Mouse (Mus musculus) layer of hippocampus, adult 8-10 months (tissue): Measurements from ENCODE around the gene Dnah1. TPM values are rescaled to one million over a fixed set of nuclear protein-coding genes. Genes with fewer than 3 reads are reported as not detected.
A peak's percentile ranks its signal among the peaks of the same experiment; 100 is the strongest.

Experiments used
- DNase-seq, 2 experiments: peaks; one replicate each; pipeline ENCODE4 v3.0.0; 2022; ENCODE audit warnings: low spot score in 2 of 2
- total RNA-seq, 4 experiments: library from RNA; stranded (reverse); gene quantifications; 2 replicates each; pipeline ENCODE4 v1.2.4; 2022

The Dnah1 gene
- total RNA-seq, 4 experiments from 2014 or later: 4.4 to 6.4 (median 5.9) TPM

- no peak for DNase-seq
Measured at GRCm38 (mm10) chr14:31317754-31318153, 5.9 kb downstream of the Dnah1 start.

GRCm38 (mm10) chr14:31316613-31317012 lies 7.1 kb downstream of the Dnah1 start:
- DNase-seq: no peak

GRCm38 (mm10) chr14:31313192-31313591 lies 10.5 kb downstream of the Dnah1 start:
- DNase-seq: no peak

GRCm38 (mm10) chr14:31285728-31286127 lies 38.0 kb downstream of the Dnah1 start:
- no peak for DNase-seq

- DNase-seq: peak; percentile 59 to 86
Measured at GRCm38 (mm10) chr14:31272164-31272563, 51.5 kb downstream of the Dnah1 start.

GRCm38 (mm10) chr14:31271121-31271520 lies 52.6 kb downstream of the Dnah1 start:
- no peak for DNase-seq

GRCm38 (mm10) chr14:31269456-31270100 lies 54.1 kb downstream of the Dnah1 start:
- DNase-seq: peak; percentile 41 to 52

GRCm38 (mm10) chr14:31268301-31269001 lies 55.2 kb downstream of the Dnah1 start:
- DNase-seq: peak; percentile 71 to 83

- no peak for DNase-seq
Measured at GRCm38 (mm10) chr14:31267649-31268048, 56.0 kb downstream of the Dnah1 start.

- no peak for DNase-seq
Measured at GRCm38 (mm10) chr14:31260932-31261331, 62.8 kb downstream of the Dnah1 start.

- no peak for DNase-seq
Measured at GRCm38 (mm10) chr14:31260374-31260773, 63.3 kb downstream of the Dnah1 start.

GRCm38 (mm10) chr14:31258476-31259050 lies 65.1 kb downstream of the Dnah1 start:
- DNase-seq: no peak

- DNase-seq: no peak
Measured at GRCm38 (mm10) chr14:31252091-31252490, 71.6 kb downstream of the Dnah1 start.

- DNase-seq: no peak
Measured at GRCm38 (mm10) chr14:31251626-31252025, 72.1 kb downstream of the Dnah1 start.

- peak; percentile 92 to 94 for DNase-seq
Measured at GRCm38 (mm10) chr14:31251084-31251604, 72.6 kb downstream of the Dnah1 start, which contains the start of the genes Phf7 and Bap1. TSS of gene Phf7 (minus strand) at chr14:31251317. TSS of gene Bap1 (plus strand) at chr14:31251450.

- no peak for DNase-seq
Measured at GRCm38 (mm10) chr14:31250222-31251083, 73.2 kb downstream of the Dnah1 start.

- no peak for DNase-seq
Measured at GRCm38 (mm10) chr14:31248396-31248795, 75.3 kb downstream of the Dnah1 start.

GRCm38 (mm10) chr14:31245946-31246345 lies 77.8 kb downstream of the Dnah1 start:
- DNase-seq: no peak

GRCm38 (mm10) chr14:31244777-31245176 lies 78.9 kb downstream of the Dnah1 start:
- no peak for DNase-seq

- DNase-seq: no peak
Measured at GRCm38 (mm10) chr14:31240528-31240927, 83.2 kb downstream of the Dnah1 start.
